Mouse (Mus musculus) MEL (cell line): ENCODE measurements around the gene Tdrd3.

Experiments used
- BHLHE40 ChIP-seq: IDR thresholded peaks from 2 replicates; pipeline ENCODE4 v1.6.1; 2012; ENCODE audit warnings: low read depth, mild to moderate bottlenecking, inconsistent platforms, low read length, improper control_type of control experiment, borderline replicate concordance
- CHD1 ChIP-seq: IDR thresholded peaks from 2 replicates; pipeline ENCODE4 v1.6.1; 2012; ENCODE audit warnings: low read depth, mild to moderate bottlenecking, inconsistent platforms, low read length, improper control_type of control experiment
- CTCF ChIP-seq, 3 experiments: IDR thresholded peaks in 2 of 3; conservative IDR thresholded peaks in 1 of 3; 2 replicates each; pipeline ENCODE4 v1.5.1; 2011 to 2012; ENCODE audit warnings: low read length in 3 of 3, low read depth in 2 of 3, mild to moderate bottlenecking in 2 of 3, improper control_type of control experiment in 1 of 3, inconsistent platforms in 1 of 3, mixed read lengths in 1 of 3, moderate library complexity in 1 of 3; ENCODE audit not compliant: control insufficient read depth in 1 of 3, insufficient read depth in 1 of 3, poor library complexity in 1 of 3, severe bottlenecking in 1 of 3
- GATA1 ChIP-seq: IDR thresholded peaks from 2 replicates; pipeline ENCODE4 v1.6.1; 2011; ENCODE audit warnings: low read depth, low read length, improper control_type of control experiment
- HCFC1 ChIP-seq: IDR thresholded peaks from 2 replicates; pipeline ENCODE4 v1.6.1; 2012; ENCODE audit warnings: low read depth, mild to moderate bottlenecking, inconsistent platforms, low read length, improper control_type of control experiment, moderate library complexity
- POLR2A ChIP-seq, 2 experiments: IDR thresholded peaks; 2 replicates each; pipeline ENCODE4 v1.6.1; 2011 to 2012; ENCODE audit warnings: low read length in 2 of 2, mild to moderate bottlenecking in 2 of 2, control low read depth in 1 of 2, improper control_type of control experiment in 1 of 2, low read depth in 1 of 2, moderate library complexity in 1 of 2; ENCODE audit not compliant: control insufficient read depth in 1 of 2, insufficient read depth in 1 of 2, poor library complexity in 1 of 2
- POLR2AphosphoS5 ChIP-seq: IDR thresholded peaks from 2 replicates; pipeline ENCODE4 v1.6.1; 2012; ENCODE audit warnings: low read depth, borderline replicate concordance, mild to moderate bottlenecking, inconsistent platforms, low read length, moderate library complexity, mixed read lengths
- RAD21 ChIP-seq: IDR thresholded peaks from 2 replicates; pipeline ENCODE4 v1.6.1; 2011; ENCODE audit warnings: mild to moderate bottlenecking, low read depth, low read length, improper control_type of control experiment
- RCOR1 ChIP-seq: IDR thresholded peaks from 2 replicates; pipeline ENCODE4 v1.6.1; 2012; ENCODE audit warnings: low read depth, mild to moderate bottlenecking, inconsistent platforms, low read length, improper control_type of control experiment
- TAL1 ChIP-seq: IDR thresholded peaks from 2 replicates; pipeline ENCODE4 v1.6.1; 2012; ENCODE audit warnings: mild to moderate bottlenecking, inconsistent platforms, low read length, moderate library complexity, mixed read lengths
- TCF12 ChIP-seq: IDR thresholded peaks from 2 replicates; pipeline ENCODE4 v1.6.1; 2014; ENCODE audit warnings: low read depth, mild to moderate bottlenecking, inconsistent platforms, low read length, improper control_type of control experiment, moderate library complexity
- ZC3H11A ChIP-seq: IDR thresholded peaks from 2 replicates; pipeline ENCODE4 v1.6.1; 2012; ENCODE audit warnings: low read depth, mild to moderate bottlenecking, inconsistent platforms, low read length, improper control_type of control experiment

DNA sequence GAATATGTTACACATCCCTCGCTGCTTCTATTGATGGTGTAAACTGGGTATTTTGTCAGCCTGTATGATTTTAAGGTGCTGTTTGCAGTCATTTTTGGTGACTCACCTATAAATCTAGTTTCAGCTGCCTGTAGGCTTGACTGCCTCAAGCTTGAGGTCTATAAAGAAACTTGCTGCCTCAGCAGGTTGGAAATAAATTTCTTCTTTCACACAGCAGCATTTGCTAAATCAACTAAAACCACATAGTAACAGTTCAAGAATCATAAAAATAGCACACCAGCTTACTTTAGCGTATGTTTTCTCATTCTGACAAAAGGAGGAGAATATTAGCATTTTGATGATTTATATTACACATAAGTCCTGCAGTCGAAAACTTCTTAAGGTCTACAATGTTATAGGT lies 6.0 kb downstream of the Tdrd3 start:
- TF ChIP-seq CTCF (IDR thresholded peaks at IDR 0.05 in 2 of 3, conservative IDR thresholded peaks at IDR 0.05 in 1 of 3; ENCODE audit: control insufficient read depth in 1 of 3, insufficient read depth in 1 of 3, low read depth in 2 of 3, low read length in 3 of 3, poor library complexity in 1 of 3, severe bottlenecking in 1 of 3) (no peak), TAL1 (no peak), RAD21 (no peak), POLR2A (IDR thresholded peaks at IDR 0.05; ENCODE audit: control insufficient read depth in 1 of 2, insufficient read depth in 1 of 2, low read depth in 1 of 2, low read length in 2 of 2, poor library complexity in 1 of 2) (no peak), CHD1 (no peak), HCFC1 (no peak), BHLHE40 (no peak), POLR2AphosphoS5 (no peak), TCF12 (no peak), RCOR1 (no peak), ZC3H11A (no peak), GATA1 (no peak)
